Mouse (Mus musculus) neural tube, embryonic 11.5 days (tissue): Measurements from ENCODE around the gene Bricd5. TPM values are rescaled to one million over a fixed set of nuclear protein-coding genes. Genes with fewer than 3 reads are reported as not detected.

Experiments
- ATAC-seq: fragments of 200-750 bp; cut with Nextera tagmentation; 2 replicates; pipeline ENCODE4 v1.8.0; 2017; ENCODE audit warnings: moderate number of reproducible peaks, mild to moderate bottlenecking, moderate TSS enrichment, moderate library complexity; ENCODE audit not compliant: insufficient read depth, low FRiP score, low TSS enrichment
- DNase-seq: peaks from one replicate; pipeline ENCODE4 v3.0.0-alpha.2; 2015; ENCODE audit warnings: low spot score
- H3K27ac ChIP-seq: fragments of 300-500 bp; sonication (generic); 2 replicates; pipeline ENCODE4 v1.5.1; 2014; ENCODE audit warnings: low read depth, mild to moderate bottlenecking, low read length
- H3K27me3 ChIP-seq: fragments of 300-500 bp; sonication (generic); 2 replicates; pipeline ENCODE4 v1.6.1; 2014; ENCODE audit warnings: mild to moderate bottlenecking, low read length, mixed read lengths; ENCODE audit not compliant: control insufficient read depth, insufficient read depth
- H3K36me3 ChIP-seq: fragments of 300-500 bp; sonication (generic); 2 replicates; pipeline ENCODE4 v1.6.1; 2014; ENCODE audit warnings: mild to moderate bottlenecking, low read length, moderate library complexity, mixed read lengths; ENCODE audit not compliant: control insufficient read depth, insufficient read depth
- H3K4me1 ChIP-seq: fragments of 300-500 bp; sonication (generic); 2 replicates; pipeline ENCODE4 v1.6.1; 2014; ENCODE audit warnings: low read length, mixed read lengths; ENCODE audit not compliant: control insufficient read depth, insufficient read depth
- H3K4me2 ChIP-seq: fragments of 300-500 bp; sonication (generic); 2 replicates; pipeline ENCODE4 v1.6.1; 2014; ENCODE audit warnings: low read depth, mild to moderate bottlenecking, moderate library complexity
- H3K4me3 ChIP-seq: fragments of 300-500 bp; sonication (generic); 2 replicates; pipeline ENCODE4 v1.5.1; 2014; ENCODE audit warnings: low read depth, low read length
- H3K9ac ChIP-seq: fragments of 300-500 bp; sonication (generic); 2 replicates; pipeline ENCODE4 v1.6.1; 2014; ENCODE audit warnings: mild to moderate bottlenecking, low read length
- H3K9me3 ChIP-seq: fragments of 300-500 bp; sonication (generic); 2 replicates; pipeline ENCODE4 v1.6.1; 2016; ENCODE audit warnings: low read length; ENCODE audit not compliant: control insufficient read depth
- WGBS: fragments of 180-500 bp; shearing (Covaris S2); extraction: QIAGEN DNeasy Blood & Tissue Kit; methylation state at CpG from one replicate; pipeline ENCODE4 v1.1.7; 2014; 5-methylcytosine and 5-hydroxymethylcytosine counted together
- polyA plus RNA-seq: library from polyadenylated mRNA; unstranded; fragments of >200 nt; fragmentation: Nextera tagmentation; extraction: Ambion mirVana; gene quantifications from 2 replicates; pipeline ENCODE4 v1.2.1, GENCODE M21; 2014

The Bricd5 gene
- polyA plus RNA-seq, 1 experiment from 2014 or later = 0.33 TPM

GRCm38 (mm10) chr17:24469910-24470602 lies 3.6 kb upstream of the Bricd5 start, which contains the start of the genes E4f1 and Pgp:
E4f1 (minus strand) TSS chr17:24470313.
Pgp (plus strand) TSS chr17:24470392.
- no peaks in the 10 kb centered on the region for H3K9me3 ChIP-seq
- H3K4me3 ChIP-seq = peak within 1 kb of the TSS; percentile 78
- H3K4me1 ChIP-seq = peaks cover 16% of the 10 kb centered on the region
- peak within 1 kb of the TSS; percentile 98 for H3K4me2 ChIP-seq
- H3K27me3 ChIP-seq = no peaks in the 10 kb centered on the region
- H3K27ac ChIP-seq = peak within 1 kb of the TSS; percentile 61
- DNase-seq (peak; percentile 99), ATAC-seq (peak; percentile 97)
- H3K36me3 ChIP-seq = peaks cover 4% of the 10 kb centered on the region; the same call in 1 of the 2 replicates
- under 1% methylated on average over 71 of the region's 75 CpGs for WGBS
- peak within 1 kb of the TSS; percentile 85 for H3K9ac ChIP-seq

DNA sequence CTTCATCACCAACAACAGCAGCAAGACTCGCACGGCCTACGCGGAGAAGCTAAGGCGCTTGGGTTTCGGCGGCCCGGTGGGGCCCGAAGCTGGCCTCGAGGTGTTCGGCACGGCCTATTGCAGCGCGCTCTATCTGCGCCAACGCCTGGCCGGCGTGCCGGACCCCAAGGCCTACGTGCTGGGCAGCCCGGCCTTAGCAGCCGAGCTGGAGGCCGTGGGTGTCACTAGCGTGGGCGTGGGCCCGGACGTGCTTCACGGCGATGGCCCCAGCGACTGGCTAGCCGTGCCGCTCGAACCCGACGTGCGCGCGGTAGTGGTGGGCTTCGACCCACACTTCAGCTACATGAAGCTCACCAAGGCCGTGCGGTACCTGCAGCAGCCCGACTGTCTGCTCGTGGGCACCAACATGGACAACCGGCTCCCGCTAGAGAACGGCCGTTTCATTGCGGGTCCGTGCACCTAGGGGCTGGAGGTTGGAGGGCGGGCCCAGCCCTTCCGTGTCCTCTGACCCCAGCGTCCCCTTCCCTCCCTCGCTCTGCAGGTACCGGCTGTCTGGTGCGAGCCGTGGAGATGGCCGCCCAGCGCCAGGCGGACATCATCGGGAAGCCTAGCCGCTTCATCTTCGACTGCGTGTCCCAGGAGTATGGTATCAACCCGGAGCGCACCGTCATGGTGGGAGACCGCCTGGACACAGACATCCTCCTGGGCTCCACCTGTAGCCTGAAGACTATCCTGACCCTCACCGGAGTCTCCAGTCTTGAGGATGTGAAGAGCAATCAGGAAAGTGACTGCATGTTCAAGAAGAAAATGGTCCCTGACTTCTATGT lies 2.8 kb upstream of the Bricd5 start:
- Histone ChIP-seq H3K4me3 (peak overlapping the region; percentile 78), H3K9ac (peak overlapping the region; percentile 85), H3K4me1 (peaks cover 16% of the 10 kb centered on the region), H3K27me3 (no peaks in the 10 kb centered on the region), H3K36me3 (peaks cover 7% of the 10 kb centered on the region), H3K9me3 (no peaks in the 10 kb centered on the region), H3K27ac (peak overlapping the region; percentile 47), H3K4me2 (peak overlapping the region; percentile 98)
- WGBS = under 1% methylated on average over 68 of the region's 68 CpGs
- DNase-seq (no peak), ATAC-seq (no peak)

- Histone ChIP-seq H3K27me3 (no peaks in the 10 kb centered on the region), H3K36me3 (peaks cover 14% of the 10 kb centered on the region), H3K9me3 (no peaks in the 10 kb centered on the region), H3K9ac (no peak overlapping the region), H3K4me2 (peak overlapping the region; percentile 98; the same call in 1 of the 2 replicates), H3K27ac (no peak overlapping the region), H3K4me3 (0 out of 2 replicates have a peak overlapping the region, but pooled peaks have one; percentile 78), H3K4me1 (peaks cover 16% of the 10 kb centered on the region)
- ATAC-seq (no peak), DNase-seq (no peak)
- 75% methylated on average over 4 of the region's 4 CpGs for WGBS
Measured at GRCm38 (mm10) chr17:24472512-24472911, 1.2 kb upstream of the Bricd5 start.

GRCm38 (mm10) chr17:24474557-24474956 lies 873 bp downstream of the Bricd5 start:
- no peak overlapping the region for H3K9ac ChIP-seq
- no peaks in the 10 kb centered on the region for H3K9me3 ChIP-seq
- peaks cover 14% of the 10 kb centered on the region for H3K36me3 ChIP-seq
- DNase-seq (no peak), ATAC-seq (no peak)
- H3K27ac ChIP-seq = no peak overlapping the region
- H3K4me1 ChIP-seq = peaks cover 20% of the 10 kb centered on the region
- no peaks in the 10 kb centered on the region for H3K27me3 ChIP-seq
- WGBS = 89% methylated on average over 5 of the region's 5 CpGs
- no peak overlapping the region for H3K4me3 ChIP-seq
- no peak overlapping the region for H3K4me2 ChIP-seq

GRCm38 (mm10) chr17:24475586-24475985 lies 1.9 kb downstream of the Bricd5 start:
- peaks cover 20% of the 10 kb centered on the region for H3K4me1 ChIP-seq
- H3K4me2 ChIP-seq = no peak overlapping the region
- H3K36me3 ChIP-seq = peaks cover 14% of the 10 kb centered on the region
- no peaks in the 10 kb centered on the region for H3K9me3 ChIP-seq
- ATAC-seq (no peak), DNase-seq (no peak)
- WGBS = 95% methylated on average over 6 of the region's 6 CpGs
- no peak overlapping the region for H3K27ac ChIP-seq
- H3K27me3 ChIP-seq = no peaks in the 10 kb centered on the region
- no peak overlapping the region for H3K4me3 ChIP-seq
- H3K9ac ChIP-seq = no peak overlapping the region

DNA sequence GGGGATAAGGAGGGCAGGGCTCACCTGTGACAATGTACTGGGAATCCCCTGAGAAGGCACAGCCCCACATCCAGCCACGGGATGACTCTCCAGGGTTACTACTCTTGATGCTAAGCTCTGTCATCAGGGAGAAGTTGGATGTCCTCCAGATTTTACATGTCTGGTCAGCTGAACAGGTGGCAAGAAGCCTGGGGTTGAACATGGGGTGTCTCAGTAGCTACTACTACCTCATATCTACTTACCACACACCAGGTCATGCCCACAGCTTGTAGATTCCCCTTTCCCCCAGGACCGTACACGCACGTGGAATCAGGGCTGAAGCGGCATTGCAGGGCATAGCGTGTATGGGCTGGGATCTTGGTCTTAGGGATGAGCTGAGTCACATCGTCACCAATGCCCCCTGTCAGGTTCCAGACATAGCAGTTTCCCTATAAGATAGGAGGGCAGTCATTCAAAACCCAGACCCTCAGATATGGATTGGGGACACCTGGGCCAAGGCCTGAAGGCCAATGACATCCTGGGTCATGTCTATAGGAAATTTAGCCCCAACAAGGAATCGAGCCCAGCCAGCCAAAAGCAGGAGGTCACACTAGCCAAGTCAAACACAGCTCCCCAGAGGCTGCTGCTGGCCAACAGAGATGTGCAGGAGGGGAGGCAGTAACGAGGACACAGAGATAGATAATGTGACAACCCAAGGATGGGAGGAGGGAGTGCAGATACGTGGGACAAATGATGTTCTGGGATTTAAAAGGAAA lies 2.5 kb downstream of the Bricd5 start:
- Histone ChIP-seq H3K36me3 (peaks cover 14% of the 10 kb centered on the region), H3K4me2 (no peak overlapping the region), H3K4me1 (peaks cover 18% of the 10 kb centered on the region), H3K27ac (no peak overlapping the region), H3K9ac (no peak overlapping the region), H3K4me3 (no peak overlapping the region), H3K27me3 (no peaks in the 10 kb centered on the region), H3K9me3 (no peaks in the 10 kb centered on the region)
- DNase-seq = no peak
- 95% methylated on average over 10 of the region's 10 CpGs for WGBS
- ATAC-seq = no peak

DNA sequence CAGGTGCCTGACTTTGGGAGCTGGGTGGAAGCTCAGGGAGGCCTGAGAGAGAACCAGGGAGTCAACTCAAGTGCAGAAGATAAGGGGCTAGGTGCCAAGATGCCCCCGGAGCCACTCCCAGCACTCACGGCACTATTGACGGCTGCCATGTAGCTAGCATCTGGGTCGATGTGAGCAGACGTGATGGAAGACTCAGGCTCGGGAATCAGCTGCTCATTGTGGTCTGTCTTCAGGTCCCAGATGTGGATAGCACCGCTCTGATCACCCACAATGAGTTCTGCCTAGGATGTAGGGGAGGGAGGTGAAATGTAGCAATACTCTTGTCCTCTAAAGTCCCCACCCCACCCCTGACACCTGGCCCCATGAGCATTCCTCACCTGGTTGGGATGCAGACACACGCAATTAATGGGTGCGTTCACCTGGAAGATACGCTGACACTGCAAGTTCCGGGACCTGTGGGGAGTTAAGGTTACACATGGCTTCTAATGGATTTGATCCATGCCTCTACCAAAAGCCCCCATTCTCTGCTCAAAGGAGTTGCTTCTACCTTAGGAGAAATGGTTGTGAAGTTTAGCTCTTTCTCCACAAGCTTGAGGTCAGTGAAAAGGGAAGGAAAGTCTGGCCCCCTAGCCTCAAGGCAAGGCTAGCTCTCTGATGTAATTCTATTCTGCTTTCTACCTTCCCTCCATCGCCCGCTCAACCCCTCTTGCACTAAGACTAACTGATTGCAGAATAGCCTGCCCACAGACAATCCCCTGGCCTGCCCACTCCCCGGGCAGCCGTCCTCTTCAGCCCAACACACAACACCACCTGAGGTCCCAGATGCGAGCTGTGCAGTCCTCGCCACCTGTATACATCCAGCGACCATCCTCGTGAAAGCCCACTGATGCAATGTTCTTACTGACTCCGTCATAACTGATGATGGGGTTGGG lies 3.6 kb downstream of the Bricd5 start:
- 94% methylated on average over 20 of the region's 20 CpGs for WGBS
- H3K4me1 ChIP-seq = peaks cover 7% of the 10 kb centered on the region
- H3K36me3 ChIP-seq = peaks cover 14% of the 10 kb centered on the region
- H3K4me3 ChIP-seq = no peak overlapping the region
- no peaks in the 10 kb centered on the region for H3K9me3 ChIP-seq
- H3K4me2 ChIP-seq = no peak overlapping the region
- no peak overlapping the region for H3K27ac ChIP-seq
- no peak for ATAC-seq
- H3K9ac ChIP-seq = no peak overlapping the region
- DNase-seq = no peak
- H3K27me3 ChIP-seq = no peaks in the 10 kb centered on the region
